Mouse (Mus musculus): ENCODE measurements around the gene Gm13691. TPM values are rescaled to one million over a fixed set of nuclear protein-coding genes. Genes with fewer than 3 reads are reported as not detected.
"Not testable (repeated sequence)": the region's sequence is repeated elsewhere in the genome, so short reads cannot be mapped to it uniquely, and the experiment has no call there.

The Gm13691 gene
- polyA plus RNA-seq (2012; ENCODE audit: insufficient read depth, insufficient read length, missing spikeins) = not detected in 2 replicates

DNA sequence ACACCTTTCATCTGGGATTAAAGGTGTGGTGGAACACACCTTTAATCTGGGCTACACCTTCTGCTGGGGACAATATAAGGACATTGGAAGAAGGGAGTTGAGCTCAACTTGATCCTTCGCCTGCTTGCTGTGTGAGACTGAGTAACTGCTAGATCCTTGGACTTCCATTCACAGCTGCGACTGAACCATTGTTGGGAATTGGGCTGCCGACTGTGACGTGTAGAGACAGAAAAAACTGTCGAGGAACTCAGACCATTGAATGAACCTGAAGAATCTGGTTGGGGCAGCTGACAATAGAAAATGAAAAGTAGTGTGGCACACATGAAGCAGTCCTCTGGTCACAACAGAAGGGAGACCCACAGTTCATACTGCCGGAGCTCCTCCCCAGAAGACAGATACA is at the start of gene Gm13691:
TSS of gene Gm13691 (plus strand) at position 301 of the 400 bp plus-strand sequence.
- H3K27ac ChIP-seq (replicated peaks; ENCODE audit: low read depth, low read length); H3K4me1 ChIP-seq (ENCODE audit: control insufficient read depth, insufficient read depth, insufficient read length, low read length); H3K4me3 ChIP-seq (ENCODE audit: insufficient read depth, low read depth, low read length): not testable (repeated sequence)

DNA sequence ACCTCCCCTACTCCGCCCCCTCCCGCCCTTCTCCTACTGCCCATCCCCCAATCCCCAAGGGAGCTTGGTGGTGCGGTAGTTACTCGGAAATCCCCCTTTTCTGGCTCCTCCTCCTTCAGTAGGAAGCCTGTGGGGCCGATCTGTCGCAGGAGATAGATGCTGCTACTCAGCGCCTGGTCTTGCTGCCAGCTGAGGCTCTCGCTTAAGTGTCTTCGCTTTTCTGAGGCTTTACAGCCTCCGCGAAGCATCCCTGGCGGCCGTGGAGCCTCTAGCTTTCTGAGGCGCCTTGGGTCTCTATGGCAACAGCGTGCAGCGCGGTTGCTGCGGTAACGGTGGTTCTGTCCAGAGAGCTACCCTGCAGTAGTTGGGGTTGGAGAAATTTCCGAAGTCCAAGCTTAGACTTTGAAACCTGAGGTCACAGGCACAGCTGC is 49.4 kb upstream of the Gm13691 start, which contains the start of gene Zswim2:
TSS of gene Zswim2 (minus strand) at position 298 of the 431 bp plus-strand sequence.
- no peak within 1 kb of the TSS for H3K27ac ChIP-seq (replicated peaks; ENCODE audit: low read depth, low read length)
- no peak within 1 kb of the TSS for H3K4me3 ChIP-seq (ENCODE audit: insufficient read depth, low read depth, low read length)
- no peaks in the 10 kb centered on the region; the same call in 1 of the 2 replicates for H3K4me1 ChIP-seq (ENCODE audit: control insufficient read depth, insufficient read depth, insufficient read length, low read length)

DNA sequence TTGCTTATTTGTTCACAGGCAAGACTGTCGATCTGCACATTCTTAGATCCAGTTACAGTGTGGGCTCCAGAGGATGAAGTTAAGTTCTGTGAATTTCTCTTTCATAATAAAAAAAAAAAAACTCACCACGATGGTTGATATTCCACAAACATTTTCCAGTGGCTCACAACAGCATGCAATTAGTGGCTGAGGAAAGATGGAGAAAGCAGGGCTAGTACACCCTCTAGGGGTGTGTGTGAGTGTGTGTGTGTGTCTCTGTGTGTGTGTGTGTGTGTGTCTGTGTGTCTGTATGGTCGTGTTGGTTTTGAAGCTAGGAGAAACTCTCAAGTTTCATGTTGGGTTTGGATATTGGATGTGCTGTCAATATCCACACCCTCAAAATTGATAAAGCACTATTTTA is 49.0 kb upstream of the Gm13691 start:
- no peak overlapping the region for H3K4me3 ChIP-seq (ENCODE audit: insufficient read depth, low read depth, low read length)
- H3K4me1 ChIP-seq (ENCODE audit: control insufficient read depth, insufficient read depth, insufficient read length, low read length) = no peaks in the 10 kb centered on the region; the same call in 1 of the 2 replicates
- no peak overlapping the region for H3K27ac ChIP-seq (replicated peaks; ENCODE audit: low read depth, low read length)

DNA sequence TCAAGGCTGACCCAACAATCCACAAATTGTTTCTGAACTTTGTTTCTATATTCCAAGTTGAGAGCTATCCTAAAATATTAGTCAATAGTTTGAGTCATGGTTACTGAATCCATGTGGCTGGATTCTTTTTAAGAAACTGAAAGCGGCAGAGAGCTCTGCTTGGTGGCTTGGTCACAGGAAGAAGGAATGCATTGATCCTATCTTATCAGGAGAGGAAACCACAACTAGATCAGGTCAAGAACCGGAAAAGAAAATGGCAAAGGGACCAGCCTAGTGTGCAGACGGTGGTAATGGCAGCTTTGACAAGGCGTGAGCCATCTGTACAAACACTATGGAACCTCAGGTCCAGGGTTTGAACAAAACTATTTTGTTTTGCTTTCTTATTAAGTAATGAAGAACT is 48.6 kb upstream of the Gm13691 start:
- H3K27ac ChIP-seq (replicated peaks; ENCODE audit: low read depth, low read length) = no peak overlapping the region
- no peak overlapping the region for H3K4me3 ChIP-seq (ENCODE audit: insufficient read depth, low read depth, low read length)
- no peaks in the 10 kb centered on the region; the same call in 1 of the 2 replicates for H3K4me1 ChIP-seq (ENCODE audit: control insufficient read depth, insufficient read depth, insufficient read length, low read length)

DNA sequence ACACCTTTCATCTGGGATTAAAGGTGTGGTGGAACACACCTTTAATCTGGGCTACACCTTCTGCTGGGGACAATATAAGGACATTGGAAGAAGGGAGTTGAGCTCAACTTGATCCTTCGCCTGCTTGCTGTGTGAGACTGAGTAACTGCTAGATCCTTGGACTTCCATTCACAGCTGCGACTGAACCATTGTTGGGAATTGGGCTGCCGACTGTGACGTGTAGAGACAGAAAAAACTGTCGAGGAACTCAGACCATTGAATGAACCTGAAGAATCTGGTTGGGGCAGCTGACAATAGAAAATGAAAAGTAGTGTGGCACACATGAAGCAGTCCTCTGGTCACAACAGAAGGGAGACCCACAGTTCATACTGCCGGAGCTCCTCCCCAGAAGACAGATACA is 35.0 kb upstream of the Gm13691 start, which contains the start of gene Gm13698:
TSS of gene Gm13698 (plus strand) at position 301 of the 400 bp plus-strand sequence.
- not testable (repeated sequence) for H3K4me3 ChIP-seq (ENCODE audit: insufficient read depth, low read depth, low read length); H3K4me1 ChIP-seq (ENCODE audit: control insufficient read depth, insufficient read depth, insufficient read length, low read length); H3K27ac ChIP-seq (replicated peaks; ENCODE audit: low read depth, low read length)

DNA sequence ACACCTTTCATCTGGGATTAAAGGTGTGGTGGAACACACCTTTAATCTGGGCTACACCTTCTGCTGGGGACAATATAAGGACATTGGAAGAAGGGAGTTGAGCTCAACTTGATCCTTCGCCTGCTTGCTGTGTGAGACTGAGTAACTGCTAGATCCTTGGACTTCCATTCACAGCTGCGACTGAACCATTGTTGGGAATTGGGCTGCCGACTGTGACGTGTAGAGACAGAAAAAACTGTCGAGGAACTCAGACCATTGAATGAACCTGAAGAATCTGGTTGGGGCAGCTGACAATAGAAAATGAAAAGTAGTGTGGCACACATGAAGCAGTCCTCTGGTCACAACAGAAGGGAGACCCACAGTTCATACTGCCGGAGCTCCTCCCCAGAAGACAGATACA is 29.1 kb upstream of the Gm13691 start, which contains the start of gene Gm13693:
TSS of gene Gm13693 (plus strand) at position 301 of the 400 bp plus-strand sequence.
- H3K4me1 ChIP-seq (ENCODE audit: control insufficient read depth, insufficient read depth, insufficient read length, low read length); H3K4me3 ChIP-seq (ENCODE audit: insufficient read depth, low read depth, low read length); H3K27ac ChIP-seq (replicated peaks; ENCODE audit: low read depth, low read length): not testable (repeated sequence)

DNA sequence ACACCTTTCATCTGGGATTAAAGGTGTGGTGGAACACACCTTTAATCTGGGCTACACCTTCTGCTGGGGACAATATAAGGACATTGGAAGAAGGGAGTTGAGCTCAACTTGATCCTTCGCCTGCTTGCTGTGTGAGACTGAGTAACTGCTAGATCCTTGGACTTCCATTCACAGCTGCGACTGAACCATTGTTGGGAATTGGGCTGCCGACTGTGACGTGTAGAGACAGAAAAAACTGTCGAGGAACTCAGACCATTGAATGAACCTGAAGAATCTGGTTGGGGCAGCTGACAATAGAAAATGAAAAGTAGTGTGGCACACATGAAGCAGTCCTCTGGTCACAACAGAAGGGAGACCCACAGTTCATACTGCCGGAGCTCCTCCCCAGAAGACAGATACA is 23.3 kb upstream of the Gm13691 start, which contains the start of gene Gm13695:
TSS of gene Gm13695 (plus strand) at position 301 of the 400 bp plus-strand sequence.
- not testable (repeated sequence) for H3K4me3 ChIP-seq (ENCODE audit: insufficient read depth, low read depth, low read length); H3K4me1 ChIP-seq (ENCODE audit: control insufficient read depth, insufficient read depth, insufficient read length, low read length); H3K27ac ChIP-seq (replicated peaks; ENCODE audit: low read depth, low read length)

DNA sequence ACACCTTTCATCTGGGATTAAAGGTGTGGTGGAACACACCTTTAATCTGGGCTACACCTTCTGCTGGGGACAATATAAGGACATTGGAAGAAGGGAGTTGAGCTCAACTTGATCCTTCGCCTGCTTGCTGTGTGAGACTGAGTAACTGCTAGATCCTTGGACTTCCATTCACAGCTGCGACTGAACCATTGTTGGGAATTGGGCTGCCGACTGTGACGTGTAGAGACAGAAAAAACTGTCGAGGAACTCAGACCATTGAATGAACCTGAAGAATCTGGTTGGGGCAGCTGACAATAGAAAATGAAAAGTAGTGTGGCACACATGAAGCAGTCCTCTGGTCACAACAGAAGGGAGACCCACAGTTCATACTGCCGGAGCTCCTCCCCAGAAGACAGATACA is 17.5 kb upstream of the Gm13691 start, which contains the start of gene Gm13696:
TSS of gene Gm13696 (plus strand) at position 301 of the 400 bp plus-strand sequence.
- not testable (repeated sequence) for H3K4me3 ChIP-seq (ENCODE audit: insufficient read depth, low read depth, low read length); H3K4me1 ChIP-seq (ENCODE audit: control insufficient read depth, insufficient read depth, insufficient read length, low read length)

DNA sequence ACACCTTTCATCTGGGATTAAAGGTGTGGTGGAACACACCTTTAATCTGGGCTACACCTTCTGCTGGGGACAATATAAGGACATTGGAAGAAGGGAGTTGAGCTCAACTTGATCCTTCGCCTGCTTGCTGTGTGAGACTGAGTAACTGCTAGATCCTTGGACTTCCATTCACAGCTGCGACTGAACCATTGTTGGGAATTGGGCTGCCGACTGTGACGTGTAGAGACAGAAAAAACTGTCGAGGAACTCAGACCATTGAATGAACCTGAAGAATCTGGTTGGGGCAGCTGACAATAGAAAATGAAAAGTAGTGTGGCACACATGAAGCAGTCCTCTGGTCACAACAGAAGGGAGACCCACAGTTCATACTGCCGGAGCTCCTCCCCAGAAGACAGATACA is 11.7 kb upstream of the Gm13691 start, which contains the start of gene Gm13694:
TSS of gene Gm13694 (plus strand) at position 301 of the 400 bp plus-strand sequence.
- not testable (repeated sequence) for H3K4me3 ChIP-seq (ENCODE audit: insufficient read depth, low read depth, low read length); H3K27ac ChIP-seq (replicated peaks; ENCODE audit: low read depth, low read length); H3K4me1 ChIP-seq (ENCODE audit: control insufficient read depth, insufficient read depth, insufficient read length, low read length)

More for the DNA sequence above, 17.5 kb upstream of the Gm13691 start, which contains the start of gene Gm13696:
- H3K27ac ChIP-seq (replicated peaks; ENCODE audit: low read depth, low read length) = not testable (repeated sequence)

DNA sequence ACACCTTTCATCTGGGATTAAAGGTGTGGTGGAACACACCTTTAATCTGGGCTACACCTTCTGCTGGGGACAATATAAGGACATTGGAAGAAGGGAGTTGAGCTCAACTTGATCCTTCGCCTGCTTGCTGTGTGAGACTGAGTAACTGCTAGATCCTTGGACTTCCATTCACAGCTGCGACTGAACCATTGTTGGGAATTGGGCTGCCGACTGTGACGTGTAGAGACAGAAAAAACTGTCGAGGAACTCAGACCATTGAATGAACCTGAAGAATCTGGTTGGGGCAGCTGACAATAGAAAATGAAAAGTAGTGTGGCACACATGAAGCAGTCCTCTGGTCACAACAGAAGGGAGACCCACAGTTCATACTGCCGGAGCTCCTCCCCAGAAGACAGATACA is 5.9 kb upstream of the Gm13691 start, which contains the start of gene Gm13697:
TSS of gene Gm13697 (plus strand) at position 301 of the 400 bp plus-strand sequence.
- H3K4me1 ChIP-seq (ENCODE audit: control insufficient read depth, insufficient read depth, insufficient read length, low read length); H3K4me3 ChIP-seq (ENCODE audit: insufficient read depth, low read depth, low read length): not testable (repeated sequence)

DNA sequence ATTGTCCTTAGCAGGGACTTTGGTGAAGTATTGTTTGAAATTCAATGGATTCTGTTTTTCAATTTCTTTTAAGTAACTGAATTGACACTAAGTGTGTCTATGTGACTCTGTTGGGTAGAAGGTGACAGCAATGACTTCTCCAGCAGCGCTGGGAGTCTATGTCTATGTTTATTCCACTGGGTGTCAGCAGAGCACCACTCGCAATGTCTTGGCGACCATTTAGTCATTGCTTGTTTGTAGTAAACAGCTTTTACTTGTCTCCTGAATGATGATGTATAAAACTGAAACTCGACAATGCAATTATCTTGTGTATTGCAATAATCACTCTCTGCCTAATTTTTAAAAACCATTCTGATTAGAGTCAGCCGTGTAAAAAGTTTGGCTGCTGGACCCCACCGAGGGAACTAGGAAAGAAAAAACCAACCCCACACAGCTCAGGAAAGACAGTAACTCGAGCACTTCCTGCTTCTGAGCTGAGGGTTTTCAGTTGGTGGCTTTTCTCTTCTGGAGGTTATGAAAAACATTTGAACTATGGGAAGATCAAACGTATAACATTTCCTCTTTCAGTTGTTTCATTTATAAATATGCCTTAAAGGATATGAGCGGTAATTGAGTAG is 3.4 kb downstream of the Gm13691 start:
- not testable (repeated sequence) for H3K4me1 ChIP-seq (ENCODE audit: control insufficient read depth, insufficient read depth, insufficient read length, low read length); H3K4me3 ChIP-seq (ENCODE audit: insufficient read depth, low read depth, low read length); H3K27ac ChIP-seq (replicated peaks; ENCODE audit: low read depth, low read length)

More for the DNA sequence above, 5.9 kb upstream of the Gm13691 start, which contains the start of gene Gm13697:
- H3K27ac ChIP-seq (replicated peaks; ENCODE audit: low read depth, low read length) = not testable (repeated sequence)

DNA sequence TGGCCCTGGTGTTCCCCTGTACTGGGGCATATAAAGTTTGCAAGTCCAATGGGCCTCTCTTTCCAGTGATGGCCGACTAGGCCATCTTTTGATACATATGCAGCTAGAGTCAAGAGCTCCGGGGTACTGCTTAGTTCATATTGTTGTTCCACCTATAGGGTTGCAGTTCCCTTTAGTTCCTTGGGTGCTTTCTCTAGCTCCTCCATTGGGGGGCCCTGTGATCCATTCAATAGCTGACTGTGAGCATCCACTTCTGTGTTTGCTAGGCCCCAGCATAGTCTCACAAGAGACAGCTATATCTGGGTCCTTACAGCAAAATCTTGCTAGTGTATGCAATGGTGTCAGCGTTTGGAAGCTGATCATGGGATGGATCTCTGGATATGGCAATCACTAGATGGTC is 4.2 kb downstream of the Gm13691 start:
- not testable (repeated sequence) for H3K27ac ChIP-seq (replicated peaks; ENCODE audit: low read depth, low read length); H3K4me1 ChIP-seq (ENCODE audit: control insufficient read depth, insufficient read depth, insufficient read length, low read length)

DNA sequence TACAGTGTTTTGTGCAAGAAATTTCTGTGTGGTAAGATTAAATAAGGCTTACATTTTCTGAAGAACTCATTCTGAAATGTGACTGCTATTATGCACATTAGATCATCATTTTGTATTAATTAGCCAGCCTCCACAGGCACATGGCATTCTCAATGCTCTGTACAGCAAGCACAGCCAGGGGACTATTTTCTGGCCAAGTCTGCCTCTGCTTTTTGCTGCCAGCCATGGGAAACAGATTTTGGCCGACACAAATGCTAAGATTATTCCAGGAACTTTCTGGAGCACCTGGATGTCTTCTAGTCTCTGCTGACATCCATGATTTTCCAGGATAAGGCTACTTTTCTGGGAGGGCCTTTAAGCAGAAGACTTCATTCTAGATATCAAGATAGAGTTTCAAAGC is 18.6 kb downstream of the Gm13691 start:
- no peak overlapping the region for H3K4me3 ChIP-seq (ENCODE audit: insufficient read depth, low read depth, low read length)
- H3K27ac ChIP-seq (replicated peaks; ENCODE audit: low read depth, low read length) = no peak overlapping the region
- H3K4me1 ChIP-seq (ENCODE audit: control insufficient read depth, insufficient read depth, insufficient read length, low read length) = peaks cover 2% of the 10 kb centered on the region

More for the DNA sequence above, 4.2 kb downstream of the Gm13691 start:
- H3K4me3 ChIP-seq (ENCODE audit: insufficient read depth, low read depth, low read length) = not testable (repeated sequence)

DNA sequence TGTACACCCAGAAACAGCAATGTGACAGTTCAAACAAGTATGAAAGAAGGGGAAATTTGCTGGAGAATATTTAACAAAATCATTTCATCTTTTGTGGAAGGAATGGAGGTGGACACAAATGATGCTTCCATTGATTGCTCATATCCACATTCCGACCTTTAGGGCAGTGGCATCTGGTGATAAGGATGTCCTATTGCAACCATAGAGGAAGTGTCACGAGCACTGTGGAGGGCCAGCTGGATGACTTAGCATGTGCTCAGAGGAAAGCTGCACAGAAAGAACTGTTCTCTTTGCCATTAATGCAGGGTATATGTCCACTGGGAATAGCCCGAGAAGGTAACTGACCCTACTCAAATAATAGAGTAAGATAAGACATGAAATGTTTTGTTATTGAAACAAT is 19.5 kb downstream of the Gm13691 start:
- no peak overlapping the region for H3K27ac ChIP-seq (replicated peaks; ENCODE audit: low read depth, low read length)
- H3K4me1 ChIP-seq (ENCODE audit: control insufficient read depth, insufficient read depth, insufficient read length, low read length) = peaks cover 2% of the 10 kb centered on the region

DNA sequence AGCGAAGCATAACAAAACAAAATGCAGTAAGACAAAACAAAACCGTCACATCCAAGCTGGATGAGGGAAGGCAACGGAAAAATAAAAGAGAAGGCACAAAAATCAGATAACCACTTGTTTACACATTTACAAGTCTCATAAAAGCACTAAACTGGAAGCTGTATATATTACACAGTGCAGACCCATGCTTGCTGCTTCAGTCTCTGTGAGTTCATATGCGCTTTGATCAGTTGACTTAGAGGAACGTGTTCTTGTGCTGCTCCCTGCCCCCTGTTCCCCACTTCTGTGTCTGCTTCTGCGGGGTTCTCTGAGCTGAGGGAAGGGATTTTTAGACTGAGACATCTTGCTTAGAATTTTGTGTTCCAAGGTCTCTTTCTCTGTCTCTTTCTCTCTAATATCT is 24.2 kb downstream of the Gm13691 start:
- H3K4me1 ChIP-seq (ENCODE audit: control insufficient read depth, insufficient read depth, insufficient read length, low read length) = 0 out of 2 replicates have a peak, but pooled peaks cover 3% of the 10 kb centered on the region
- H3K4me3 ChIP-seq (ENCODE audit: insufficient read depth, low read depth, low read length) = no peak overlapping the region
- H3K27ac ChIP-seq (replicated peaks; ENCODE audit: low read depth, low read length) = no peak overlapping the region

More for the DNA sequence above, 19.5 kb downstream of the Gm13691 start:
- H3K4me3 ChIP-seq (ENCODE audit: insufficient read depth, low read depth, low read length) = no peak overlapping the region

DNA sequence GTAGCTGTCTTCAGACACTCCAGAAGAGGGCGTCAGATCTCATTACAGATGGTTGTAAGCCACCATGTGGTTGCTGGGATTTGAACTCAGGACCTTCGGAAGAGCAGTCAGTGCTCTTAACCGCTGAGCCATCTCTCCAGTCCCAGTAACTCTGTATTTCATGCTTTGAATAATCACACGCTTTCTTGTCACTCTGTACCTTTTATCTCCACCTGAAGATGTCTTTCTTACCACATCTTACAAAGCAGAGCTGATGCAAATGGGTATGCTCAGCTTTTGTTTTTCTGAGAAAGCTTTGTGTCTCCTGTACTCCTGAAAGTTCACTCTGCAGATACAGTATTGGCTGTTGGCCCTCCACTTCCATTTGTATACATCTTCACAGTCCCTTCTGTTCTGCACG is 25.9 kb downstream of the Gm13691 start:
- H3K4me3 ChIP-seq (ENCODE audit: insufficient read depth, low read depth, low read length); H3K4me1 ChIP-seq (ENCODE audit: control insufficient read depth, insufficient read depth, insufficient read length, low read length); H3K27ac ChIP-seq (replicated peaks; ENCODE audit: low read depth, low read length): not testable (repeated sequence)
